Mouse (Mus musculus) lung, embryonic 14.5 days (tissue): ENCODE data around the gene Prkn. TPM values are rescaled to one million over a fixed set of nuclear protein-coding genes. Genes with fewer than 3 reads are reported as not detected.

Source experiments
- ATAC-seq: fragments of 200-750 bp; cut with Nextera tagmentation; 2 replicates; pipeline ENCODE4 v1.8.0; 2017; ENCODE audit warnings: mild to moderate bottlenecking, moderate TSS enrichment, moderate library complexity; ENCODE audit not compliant: insufficient read depth
- DNase-seq: peaks from one replicate; pipeline ENCODE4 v3.0.0-alpha.2; 2015
- H3K27ac ChIP-seq: fragments of 300-500 bp; sonication (generic); 2 replicates; pipeline ENCODE4 v1.5.1; 2014; ENCODE audit warnings: low read depth, mild to moderate bottlenecking, moderate library complexity
- H3K27me3 ChIP-seq: fragments of 300-500 bp; sonication (generic); 2 replicates; pipeline ENCODE4 v1.6.1; 2014; ENCODE audit warnings: low read length, control low read depth; ENCODE audit not compliant: insufficient read depth
- H3K36me3 ChIP-seq: fragments of 300-500 bp; sonication (generic); 2 replicates; pipeline ENCODE4 v1.6.1; 2014; ENCODE audit warnings: control low read depth; ENCODE audit not compliant: insufficient read depth
- H3K4me1 ChIP-seq: fragments of 300-500 bp; sonication (generic); 2 replicates; pipeline ENCODE4 v1.6.1; 2014; ENCODE audit warnings: antibody characterized with exemption, control low read depth; ENCODE audit not compliant: insufficient read depth
- H3K4me2 ChIP-seq: fragments of 300-500 bp; sonication (generic); 2 replicates; pipeline ENCODE4 v1.6.1; 2014; ENCODE audit warnings: mild to moderate bottlenecking
- H3K4me3 ChIP-seq: fragments of 300-500 bp; sonication (generic); 2 replicates; pipeline ENCODE4 v1.5.1; 2014; ENCODE audit warnings: low read depth, low read length
- H3K9ac ChIP-seq: fragments of 300-500 bp; sonication (generic); 2 replicates; pipeline ENCODE4 v1.6.1; 2014
- H3K9me3 ChIP-seq: fragments of 300-500 bp; sonication (generic); 2 replicates; pipeline ENCODE4 v1.6.1; 2016; ENCODE audit warnings: low read depth, low read length, control low read depth
- CTCF ChIP-seq: IDR thresholded peaks from 2 replicates; pipeline ENCODE4 v1.5.1; 2016; ENCODE audit warnings: antibody characterized with exemption, low read depth
- WGBS: fragments of 180-500 bp; shearing (Covaris S2); extraction: QIAGEN DNeasy Blood & Tissue Kit; methylation state at CpG from one replicate; pipeline ENCODE4 v1.1.7; 2014; 5-methylcytosine and 5-hydroxymethylcytosine counted together
- polyA plus RNA-seq: library from polyadenylated mRNA; unstranded; fragments of >200 nt; fragmentation: Nextera tagmentation; extraction: Ambion mirVana; gene quantifications from 2 replicates; pipeline ENCODE4 v1.2.1, GENCODE M21; 2014

The Prkn gene
- polyA plus RNA-seq, 1 experiment from 2014 or later = 1.0 TPM

- no peaks in the 10 kb centered on the region for H3K27me3 ChIP-seq
- H3K9me3 ChIP-seq = no peaks in the 10 kb centered on the region
- ATAC-seq (no peak), DNase-seq (no peak)
- H3K4me1 ChIP-seq = no peaks in the 10 kb centered on the region
- H3K4me2 ChIP-seq = no peak overlapping the region
- no peak overlapping the region for H3K27ac ChIP-seq
- no peak overlapping the region for H3K4me3 ChIP-seq
- no peak overlapping the region for H3K9ac ChIP-seq
- no peak for TF ChIP-seq CTCF
- H3K36me3 ChIP-seq = no peaks in the 10 kb centered on the region
- 74% methylated on average over 6 of the region's 6 CpGs for WGBS
Measured at GRCm38 (mm10) chr17:11394607-11395006, 554.4 kb downstream of the Prkn start.

- no peak overlapping the region for H3K4me3 ChIP-seq
- no peaks in the 10 kb centered on the region for H3K9me3 ChIP-seq
- no peaks in the 10 kb centered on the region for H3K4me1 ChIP-seq
- H3K36me3 ChIP-seq = no peaks in the 10 kb centered on the region
- WGBS = 84% methylated on average over 4 of the region's 4 CpGs
- no peak overlapping the region for H3K9ac ChIP-seq
- H3K4me2 ChIP-seq = no peak overlapping the region
- H3K27ac ChIP-seq = no peak overlapping the region
- no peaks in the 10 kb centered on the region for H3K27me3 ChIP-seq
- DNase-seq (no peak), ATAC-seq (no peak)
- no peak for TF ChIP-seq CTCF
Measured at GRCm38 (mm10) chr17:11397678-11398077, 557.5 kb downstream of the Prkn start.

- TF ChIP-seq CTCF = no peak
- Histone ChIP-seq H3K4me1 (no peaks in the 10 kb centered on the region), H3K27me3 (no peaks in the 10 kb centered on the region), H3K4me3 (no peak overlapping the region), H3K9ac (no peak overlapping the region), H3K27ac (no peak overlapping the region), H3K4me2 (no peak overlapping the region), H3K9me3 (no peaks in the 10 kb centered on the region), H3K36me3 (no peaks in the 10 kb centered on the region)
- ATAC-seq (no peak), DNase-seq (no peak)
- WGBS = 68% methylated on average over 2 of the region's 2 CpGs
Measured at GRCm38 (mm10) chr17:11402225-11402875, 562.2 kb downstream of the Prkn start.

- Histone ChIP-seq H3K4me1 (no peaks in the 10 kb centered on the region), H3K4me3 (no peak overlapping the region), H3K27me3 (no peaks in the 10 kb centered on the region), H3K9me3 (no peaks in the 10 kb centered on the region), H3K9ac (no peak overlapping the region), H3K36me3 (no peaks in the 10 kb centered on the region), H3K4me2 (no peak overlapping the region), H3K27ac (no peak overlapping the region)
- ATAC-seq = no peak
- 31% methylated on average over 10 of the region's 10 CpGs for WGBS
- TF ChIP-seq CTCF = no peak
- peak; percentile 6 for DNase-seq
Measured at GRCm38 (mm10) chr17:11411414-11411813, 571.2 kb downstream of the Prkn start.

GRCm38 (mm10) chr17:11413688-11414087, 573.5 kb downstream of the Prkn start:
- Histone ChIP-seq H3K4me3 (no peak overlapping the region), H3K27me3 (no peaks in the 10 kb centered on the region), H3K9me3 (no peaks in the 10 kb centered on the region), H3K4me1 (no peaks in the 10 kb centered on the region), H3K9ac (no peak overlapping the region), H3K4me2 (no peak overlapping the region), H3K36me3 (no peaks in the 10 kb centered on the region), H3K27ac (no peak overlapping the region)
- DNase-seq (no peak), ATAC-seq (no peak)
- TF ChIP-seq CTCF = no peak
- 68% methylated on average over 5 of the region's 5 CpGs for WGBS

GRCm38 (mm10) chr17:11414288-11414687, 574.1 kb downstream of the Prkn start:
- Histone ChIP-seq H3K4me3 (no peak overlapping the region), H3K27ac (no peak overlapping the region), H3K4me2 (no peak overlapping the region), H3K9me3 (no peaks in the 10 kb centered on the region), H3K4me1 (no peaks in the 10 kb centered on the region), H3K36me3 (no peaks in the 10 kb centered on the region), H3K9ac (no peak overlapping the region), H3K27me3 (no peaks in the 10 kb centered on the region)
- no peak for TF ChIP-seq CTCF
- no peak for ATAC-seq
- WGBS = 77% methylated on average over 4 of the region's 4 CpGs
- DNase-seq = no peak

- H3K9me3 ChIP-seq = no peaks in the 10 kb centered on the region
- no peaks in the 10 kb centered on the region for H3K4me1 ChIP-seq
- H3K4me2 ChIP-seq = no peak overlapping the region
- no peak for DNase-seq
- no peaks in the 10 kb centered on the region for H3K36me3 ChIP-seq
- no peak overlapping the region for H3K4me3 ChIP-seq
- no peak overlapping the region for H3K9ac ChIP-seq
- no peaks in the 10 kb centered on the region for H3K27me3 ChIP-seq
- WGBS = 71% methylated on average over 3 of the region's 3 CpGs
- no peak for TF ChIP-seq CTCF
- no peak for ATAC-seq
- no peak overlapping the region for H3K27ac ChIP-seq
Measured at GRCm38 (mm10) chr17:11417150-11417549, 577.0 kb downstream of the Prkn start.
